Mouse (Mus musculus) hindbrain, embryonic 12.5 days (tissue): ENCODE data around the gene Ssna1. TPM values are rescaled to one million over a fixed set of nuclear protein-coding genes. Genes with fewer than 3 reads are reported as not detected.

Experiments used
- ATAC-seq: fragments of 200-750 bp; cut with Nextera tagmentation; 2 replicates; pipeline ENCODE4 v1.8.0; 2017; ENCODE audit warnings: moderate TSS enrichment; ENCODE audit not compliant: low FRiP score
- H3K27ac ChIP-seq: fragments of 300-500 bp; sonication (generic); 2 replicates; pipeline ENCODE4 v1.5.1; 2016; ENCODE audit warnings: mild to moderate bottlenecking
- H3K27me3 ChIP-seq: fragments of 300-500 bp; sonication (generic); 2 replicates; pipeline ENCODE4 v1.6.1; 2016; ENCODE audit warnings: mild to moderate bottlenecking
- H3K36me3 ChIP-seq: fragments of 300-500 bp; sonication (generic); 2 replicates; pipeline ENCODE4 v1.6.1; 2016; ENCODE audit warnings: mild to moderate bottlenecking
- H3K4me1 ChIP-seq: fragments of 300-500 bp; sonication (generic); 2 replicates; pipeline ENCODE4 v1.6.1; 2016
- H3K4me2 ChIP-seq: fragments of 300-500 bp; sonication (generic); replicated peaks from 2 replicates; pipeline ENCODE4 v1.6.1; 2016; ENCODE audit warnings: mild to moderate bottlenecking
- H3K4me3 ChIP-seq: fragments of 300-500 bp; sonication (generic); 2 replicates; pipeline ENCODE4 v1.5.1; 2016; ENCODE audit warnings: mild to moderate bottlenecking
- H3K9ac ChIP-seq: fragments of 300-500 bp; sonication (generic); 2 replicates; pipeline ENCODE4 v1.6.1; 2016; ENCODE audit warnings: mild to moderate bottlenecking, moderate library complexity
- H3K9me3 ChIP-seq: fragments of 300-500 bp; sonication (generic); replicated peaks from 2 replicates; pipeline ENCODE4 v1.6.1; 2016; ENCODE audit warnings: mild to moderate bottlenecking
- WGBS: fragments of 180-500 bp; shearing (Covaris S2); methylation state at CpG from one replicate; pipeline ENCODE4 v1.1.7; 2016; 5-methylcytosine and 5-hydroxymethylcytosine counted together
- polyA plus RNA-seq: library from polyadenylated mRNA; unstranded; fragments of >200 nt; fragmentation: Nextera tagmentation; extraction: Ambion mirVana; gene quantifications from 2 replicates; pipeline ENCODE4 v1.2.1, GENCODE M21; 2016

The Ssna1 gene
- polyA plus RNA-seq, 1 experiment from 2014 or later: 201 TPM

DNA sequence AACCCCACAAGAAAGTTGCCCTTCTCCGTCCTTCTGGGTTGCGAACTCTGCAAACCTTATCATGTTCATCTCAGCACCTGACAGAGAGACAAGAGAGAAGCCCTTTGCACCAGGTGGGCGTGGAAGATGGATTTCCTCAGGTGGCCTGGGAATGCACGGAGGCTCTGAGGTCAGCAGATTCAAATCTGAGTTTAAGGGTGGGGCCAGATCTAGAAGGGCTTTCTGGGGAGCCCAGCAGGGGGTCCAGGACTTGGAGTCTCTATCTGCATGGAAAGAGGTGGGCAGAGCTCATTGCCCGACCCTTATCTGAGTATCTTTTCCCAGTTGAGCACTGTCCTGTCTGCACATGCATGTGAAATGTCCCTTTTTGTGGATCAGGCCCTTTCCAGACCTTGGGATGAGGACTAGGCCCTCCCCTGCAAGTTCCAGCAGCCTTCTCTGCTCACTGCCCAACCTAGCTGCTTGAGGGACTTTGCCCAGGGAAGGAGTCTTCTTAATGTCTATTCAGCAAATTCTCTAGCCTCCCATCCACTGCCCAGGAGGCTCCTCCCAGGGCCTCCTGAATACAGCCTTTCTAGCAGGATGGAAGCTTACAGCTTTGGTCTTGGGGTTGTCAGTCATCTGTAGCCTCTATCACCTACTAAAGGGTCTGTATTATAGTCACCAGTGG, 37.6 kb downstream of the Ssna1 start:
- no peak overlapping the region for H3K4me3 ChIP-seq
- H3K27me3 ChIP-seq: peaks cover 24% of the 10 kb centered on the region
- WGBS: 69% methylated on average over 5 of the region's 5 CpGs
- no peaks in the 10 kb centered on the region for H3K4me1 ChIP-seq
- H3K27ac ChIP-seq: no peak overlapping the region
- H3K4me2 ChIP-seq: no peak overlapping the region
- no peak overlapping the region for H3K9ac ChIP-seq
- no peak for ATAC-seq
- H3K9me3 ChIP-seq: no peaks in the 10 kb centered on the region
- no peaks in the 10 kb centered on the region for H3K36me3 ChIP-seq

DNA sequence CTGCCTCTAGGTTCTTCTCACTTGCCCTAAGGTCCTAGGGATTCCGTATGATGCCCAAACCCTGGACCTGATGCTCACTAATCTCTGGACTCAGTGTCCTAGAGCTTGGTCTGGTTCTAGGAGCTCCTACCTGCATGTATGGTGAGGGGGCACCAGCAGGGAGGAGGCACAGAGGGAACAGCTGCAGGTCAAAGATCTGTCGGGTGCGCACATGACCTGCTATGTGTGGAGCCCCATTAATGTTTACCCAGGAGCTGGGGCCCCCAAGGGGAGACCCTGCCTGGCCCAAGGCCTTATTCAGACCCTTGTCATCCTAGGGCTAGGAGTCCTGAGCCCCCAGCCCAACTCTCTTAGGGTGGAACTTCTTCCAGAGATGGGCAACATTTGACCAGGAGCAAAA, 38.2 kb downstream of the Ssna1 start, which contains the start of gene Slc34a3:
Gene Slc34a3 (minus strand): TSS at position 315 of the 400 bp plus-strand sequence.
- H3K9me3 ChIP-seq: no peaks in the 10 kb centered on the region
- peaks cover 25% of the 10 kb centered on the region for H3K27me3 ChIP-seq
- no peak within 1 kb of the TSS for H3K27ac ChIP-seq
- no peak within 1 kb of the TSS for H3K4me2 ChIP-seq
- no peak within 1 kb of the TSS for H3K9ac ChIP-seq
- 87% methylated on average over 3 of the region's 3 CpGs for WGBS
- H3K4me3 ChIP-seq: no peak within 1 kb of the TSS
- H3K4me1 ChIP-seq: no peaks in the 10 kb centered on the region
- no peak for ATAC-seq
- H3K36me3 ChIP-seq: no peaks in the 10 kb centered on the region

DNA sequence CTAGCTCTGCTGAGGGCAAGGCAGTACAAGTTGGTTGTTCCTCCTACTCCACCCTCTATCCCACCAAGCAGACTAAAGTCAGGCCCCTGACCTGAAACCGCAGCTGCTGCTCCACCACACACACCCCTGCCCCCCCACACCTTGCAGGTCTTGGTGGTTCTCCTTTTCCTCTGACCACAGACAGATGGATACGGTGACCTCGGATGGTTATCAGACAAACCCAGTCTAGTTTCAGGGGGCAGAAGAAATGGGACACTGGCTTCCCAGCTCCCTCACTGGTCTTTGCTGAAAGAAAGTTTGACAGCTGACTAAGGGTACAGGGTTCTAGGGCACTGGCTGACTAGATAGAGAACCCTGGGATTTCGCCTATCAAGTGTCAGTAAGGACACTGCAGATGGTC, 38.8 kb downstream of the Ssna1 start:
- no peak for ATAC-seq
- no peaks in the 10 kb centered on the region for H3K9me3 ChIP-seq
- no peak overlapping the region for H3K4me2 ChIP-seq
- H3K4me1 ChIP-seq: peaks cover 6% of the 10 kb centered on the region
- H3K36me3 ChIP-seq: no peaks in the 10 kb centered on the region
- no peak overlapping the region for H3K27ac ChIP-seq
- peaks cover 23% of the 10 kb centered on the region for H3K27me3 ChIP-seq
- WGBS: 85% methylated on average over 4 of the region's 4 CpGs
- H3K9ac ChIP-seq: no peak overlapping the region
- H3K4me3 ChIP-seq: no peak overlapping the region

DNA sequence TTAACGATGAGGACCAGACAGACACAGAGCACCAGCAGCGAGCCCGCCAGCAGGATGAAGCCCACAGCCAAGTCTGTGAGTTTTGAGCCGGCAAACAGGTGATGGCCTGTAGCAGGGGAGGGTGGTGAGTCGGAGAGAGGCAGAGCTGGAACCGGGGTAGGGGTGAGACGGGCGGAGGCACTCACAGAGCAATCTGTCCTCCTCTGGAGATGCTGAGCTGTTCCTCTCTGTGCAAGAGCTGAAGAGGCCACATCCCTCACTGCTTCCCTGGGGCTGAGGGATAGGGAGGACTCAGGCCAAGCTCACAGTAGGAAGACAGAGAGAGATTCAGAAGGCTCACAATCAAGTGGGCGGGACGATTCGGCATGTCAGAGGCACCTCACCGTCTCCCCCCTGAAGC, 41.2 kb downstream of the Ssna1 start:
- H3K27me3 ChIP-seq: peaks cover 19% of the 10 kb centered on the region
- no peak for ATAC-seq
- H3K9ac ChIP-seq: no peak overlapping the region
- H3K4me2 ChIP-seq: no peak overlapping the region
- no peak overlapping the region for H3K27ac ChIP-seq
- no peak overlapping the region for H3K4me3 ChIP-seq
- H3K9me3 ChIP-seq: no peaks in the 10 kb centered on the region
- no peaks in the 10 kb centered on the region for H3K36me3 ChIP-seq
- WGBS: 60% methylated on average over 12 of the region's 12 CpGs
- peaks cover 7% of the 10 kb centered on the region for H3K4me1 ChIP-seq

DNA sequence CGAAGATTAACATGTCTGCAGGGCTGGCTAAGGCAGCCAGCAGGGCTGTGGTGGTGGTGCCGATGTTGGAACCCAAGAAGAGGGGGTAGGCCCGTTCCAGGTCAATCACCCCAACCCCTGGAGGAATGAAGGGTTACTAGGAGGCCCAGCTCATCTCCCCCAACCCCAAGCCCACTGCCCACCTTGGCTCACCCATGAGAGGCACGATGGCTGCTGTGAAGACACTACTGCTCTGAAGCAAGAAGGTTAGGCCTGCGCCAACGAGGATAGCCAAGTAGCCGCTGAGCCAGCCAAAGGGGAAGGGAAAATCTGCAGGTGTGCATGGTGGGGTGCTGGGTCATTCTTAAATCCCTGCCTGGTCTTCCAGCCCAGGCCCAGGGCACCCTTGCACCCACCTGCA, 41.7 kb downstream of the Ssna1 start:
- Histone ChIP-seq H3K9ac (no peak overlapping the region), H3K4me1 (peaks cover 10% of the 10 kb centered on the region), H3K9me3 (no peaks in the 10 kb centered on the region), H3K27me3 (peaks cover 18% of the 10 kb centered on the region), H3K27ac (no peak overlapping the region), H3K4me3 (no peak overlapping the region), H3K36me3 (no peaks in the 10 kb centered on the region), H3K4me2 (no peak overlapping the region)
- ATAC-seq: no peak
- WGBS: 87% methylated on average over 7 of the region's 7 CpGs

DNA sequence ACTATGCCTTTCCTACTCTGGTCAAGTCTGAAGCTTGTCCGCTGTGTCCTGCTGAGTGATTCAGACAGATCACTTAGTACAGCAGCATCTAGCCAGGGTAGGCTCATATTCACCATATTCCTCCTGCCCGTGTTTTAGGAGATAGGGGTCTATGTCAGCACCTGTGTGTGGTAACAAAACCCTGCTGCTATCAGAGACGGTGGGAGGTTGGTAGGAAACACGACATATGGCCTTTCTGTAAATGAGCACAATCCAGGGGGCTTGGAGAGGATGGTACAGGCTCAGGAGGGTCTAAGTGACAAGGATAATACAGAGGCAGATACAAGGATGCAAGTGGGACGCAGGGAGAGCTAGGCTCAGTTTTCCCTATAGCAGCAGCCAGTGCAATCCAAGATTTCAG, 42.7 kb downstream of the Ssna1 start:
- no peaks in the 10 kb centered on the region for H3K36me3 ChIP-seq
- 85% methylated on average over 5 of the region's 5 CpGs for WGBS
- H3K4me2 ChIP-seq: no peak overlapping the region
- H3K4me1 ChIP-seq: peaks cover 12% of the 10 kb centered on the region
- H3K27me3 ChIP-seq: peaks cover 18% of the 10 kb centered on the region
- no peak overlapping the region for H3K27ac ChIP-seq
- H3K4me3 ChIP-seq: no peak overlapping the region
- ATAC-seq: no peak
- no peaks in the 10 kb centered on the region for H3K9me3 ChIP-seq
- no peak overlapping the region for H3K9ac ChIP-seq

DNA sequence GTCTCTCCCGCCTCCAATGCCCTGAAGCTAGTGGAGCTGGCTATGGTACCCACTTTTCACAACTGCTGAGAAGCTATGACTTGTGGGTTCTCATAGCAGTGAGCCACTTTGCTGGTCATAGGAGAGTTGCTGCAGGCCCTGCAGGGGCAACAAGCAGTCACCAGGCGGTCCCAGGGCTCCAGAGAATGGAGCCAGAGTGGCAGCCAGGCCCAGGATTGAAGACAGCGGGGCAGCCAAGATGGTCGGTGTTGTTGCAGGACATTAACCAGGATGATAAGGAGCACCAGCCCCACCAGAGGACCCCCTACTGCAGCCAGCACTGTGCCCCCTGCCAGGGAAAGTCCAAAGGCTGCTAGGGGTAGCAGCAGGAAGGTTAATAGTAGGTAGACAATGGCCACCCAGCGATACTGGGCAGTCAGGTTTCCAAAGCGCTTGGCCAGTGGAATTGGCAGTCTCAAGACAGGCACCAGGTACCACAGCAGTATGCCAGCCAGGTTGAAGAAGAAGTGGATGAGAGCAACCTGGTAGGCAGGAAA, 43.2 kb downstream of the Ssna1 start:
- peak overlapping the region; percentile 8; the same call in 1 of the 2 replicates for H3K9ac ChIP-seq
- H3K36me3 ChIP-seq: no peaks in the 10 kb centered on the region
- peaks cover 12% of the 10 kb centered on the region for H3K4me1 ChIP-seq
- ATAC-seq: no peak
- no peaks in the 10 kb centered on the region for H3K9me3 ChIP-seq
- 74% methylated on average over 6 of the region's 6 CpGs for WGBS
- no peak overlapping the region for H3K4me3 ChIP-seq
- 0 out of 2 replicates have a peak overlapping the region, but pooled peaks have one; percentile 31 for H3K27ac ChIP-seq
- peaks cover 13% of the 10 kb centered on the region for H3K27me3 ChIP-seq
- peak overlapping the region; percentile 34; the same call in 1 of the 2 replicates for H3K4me2 ChIP-seq

DNA sequence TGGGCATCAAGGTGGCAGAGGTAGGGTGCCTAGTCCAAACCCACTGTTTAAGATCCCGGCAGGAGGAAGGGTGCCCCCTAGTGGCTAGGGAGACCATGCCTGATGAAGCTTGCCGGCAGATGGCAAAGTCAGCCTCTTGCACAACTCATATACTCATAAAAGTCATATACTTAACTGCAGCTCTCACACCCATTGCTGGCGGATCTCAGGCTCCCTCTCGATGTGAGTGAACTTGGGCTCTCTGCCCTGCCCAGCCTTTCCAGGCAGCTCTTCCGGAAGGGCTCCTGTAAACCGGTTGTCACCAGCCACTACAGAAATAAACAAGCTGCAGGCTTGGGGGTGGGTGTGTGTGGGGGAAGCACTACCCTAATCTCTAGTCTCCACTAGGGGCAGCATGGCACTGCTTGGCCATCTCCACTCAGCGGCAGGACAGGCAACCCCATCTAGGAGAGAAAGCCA, 43.8 kb downstream of the Ssna1 start:
- WGBS: 2% methylated on average over 7 of the region's 7 CpGs
- peak overlapping the region; percentile 31; the same call in 1 of the 2 replicates for H3K27ac ChIP-seq
- H3K4me1 ChIP-seq: peaks cover 16% of the 10 kb centered on the region
- no peak for ATAC-seq
- peaks cover 10% of the 10 kb centered on the region for H3K27me3 ChIP-seq
- peak overlapping the region; percentile 34 for H3K4me2 ChIP-seq
- H3K4me3 ChIP-seq: 0 out of 2 replicates have a peak overlapping the region, but pooled peaks have one; percentile 6
- H3K36me3 ChIP-seq: no peaks in the 10 kb centered on the region
- no peaks in the 10 kb centered on the region for H3K9me3 ChIP-seq
- H3K9ac ChIP-seq: peak overlapping the region; percentile 8; the same call in 1 of the 2 replicates

DNA sequence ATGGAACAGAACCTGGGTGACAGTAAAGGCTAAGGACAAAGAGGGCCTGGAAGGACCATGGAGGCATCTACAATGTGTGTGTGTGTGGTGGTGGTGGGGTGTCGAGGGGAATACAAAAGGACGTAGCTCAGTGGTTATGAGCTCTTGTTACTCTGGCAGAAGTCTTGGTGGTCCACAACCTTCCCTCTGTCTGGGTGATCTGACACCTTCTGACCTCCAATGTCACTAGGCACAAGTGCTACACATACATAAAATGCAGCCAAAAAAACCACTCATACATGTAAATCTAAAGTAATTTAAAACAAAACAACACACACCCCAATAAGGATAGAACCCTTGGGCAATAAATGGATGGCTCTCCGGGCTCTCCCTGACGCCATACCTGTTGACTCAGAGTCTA, 44.8 kb downstream of the Ssna1 start:
- H3K4me1 ChIP-seq: peaks cover 20% of the 10 kb centered on the region
- no peaks in the 10 kb centered on the region for H3K36me3 ChIP-seq
- H3K9me3 ChIP-seq: no peaks in the 10 kb centered on the region
- peaks cover 10% of the 10 kb centered on the region for H3K27me3 ChIP-seq
- H3K4me3 ChIP-seq: no peak overlapping the region
- H3K4me2 ChIP-seq: no peak overlapping the region
- no peak overlapping the region for H3K27ac ChIP-seq
- H3K9ac ChIP-seq: no peak overlapping the region
- ATAC-seq: no peak
- WGBS: 87% methylated on average over 4 of the region's 4 CpGs

DNA sequence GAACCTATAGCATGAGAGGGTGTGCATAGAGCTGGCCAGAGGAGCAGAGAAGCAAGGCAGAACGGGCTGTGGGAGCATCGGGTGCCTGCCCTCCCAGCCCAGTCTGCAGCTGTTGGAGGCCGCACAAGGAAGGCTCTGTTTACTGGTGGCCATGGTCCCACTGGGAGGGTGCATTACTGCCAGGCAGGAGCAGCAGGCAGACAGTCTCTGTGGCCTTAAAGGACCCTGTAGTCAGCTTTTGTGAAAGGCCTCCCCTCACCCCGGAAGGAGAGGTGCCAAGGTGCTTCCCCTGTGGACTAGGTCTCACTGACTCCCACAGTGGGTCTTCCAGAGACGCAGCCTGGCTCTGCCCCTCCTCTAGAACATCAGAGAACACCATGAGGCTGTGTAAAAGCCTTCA, 45.4 kb downstream of the Ssna1 start:
- H3K9ac ChIP-seq: no peak overlapping the region
- no peak overlapping the region for H3K27ac ChIP-seq
- peaks cover 1% of the 10 kb centered on the region for H3K36me3 ChIP-seq
- H3K4me1 ChIP-seq: peaks cover 20% of the 10 kb centered on the region
- no peak for ATAC-seq
- peaks cover 8% of the 10 kb centered on the region for H3K27me3 ChIP-seq
- no peak overlapping the region for H3K4me2 ChIP-seq
- 88% methylated on average over 5 of the region's 5 CpGs for WGBS
- no peaks in the 10 kb centered on the region for H3K9me3 ChIP-seq
- no peak overlapping the region for H3K4me3 ChIP-seq

DNA sequence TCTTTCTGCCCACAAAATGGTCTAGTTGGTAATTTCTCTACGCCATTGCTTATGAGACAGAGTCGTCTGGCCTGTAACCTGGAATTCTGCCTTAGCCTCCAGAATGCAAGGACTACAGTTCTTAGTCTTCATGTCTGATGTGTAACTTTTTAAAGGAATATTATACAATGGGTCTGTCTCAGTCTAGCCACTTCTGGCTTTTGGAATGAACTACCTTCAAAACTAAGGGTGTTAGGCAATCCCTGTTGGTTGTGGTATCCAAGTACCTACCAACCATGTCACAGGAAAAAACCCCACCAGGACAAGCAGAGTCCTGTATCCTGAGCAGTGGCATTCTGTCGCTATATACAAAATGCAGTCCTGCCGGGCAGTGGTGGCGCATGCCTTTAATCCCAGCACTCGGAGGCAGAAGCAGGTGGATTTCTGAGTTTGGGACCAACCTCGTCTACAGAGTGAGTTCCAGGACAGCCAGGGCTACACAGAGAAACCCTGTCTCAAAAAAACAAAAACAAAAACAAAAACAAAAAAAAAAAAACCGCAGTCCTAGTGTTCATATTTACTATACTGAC, 46.3 kb downstream of the Ssna1 start:
- 76% methylated on average over 8 of the region's 8 CpGs for WGBS

More for the DNA sequence above, 46.3 kb downstream of the Ssna1 start:
- H3K9me3 ChIP-seq: no peaks in the 10 kb centered on the region
- H3K27me3 ChIP-seq: 0 out of 2 replicates have a peak, but pooled peaks cover 2% of the 10 kb centered on the region
- no peak for ATAC-seq
- peak overlapping the region; percentile 59 for H3K4me2 ChIP-seq
- peak overlapping the region; percentile 97 for H3K27ac ChIP-seq
- H3K4me3 ChIP-seq: no peak overlapping the region; the same call in 1 of the 2 replicates
- H3K36me3 ChIP-seq: peaks cover 5% of the 10 kb centered on the region
- peaks cover 23% of the 10 kb centered on the region for H3K4me1 ChIP-seq
- H3K9ac ChIP-seq: no peak overlapping the region
